Mouse (Mus musculus): Measurements from ENCODE around the gene Pglyrp1. TPM values are rescaled to one million over a fixed set of nuclear protein-coding genes. Genes with fewer than 3 reads are reported as not detected.

Pglyrp1 gene
- polyA plus RNA-seq, 1 experiment: 499 TPM

DNA sequence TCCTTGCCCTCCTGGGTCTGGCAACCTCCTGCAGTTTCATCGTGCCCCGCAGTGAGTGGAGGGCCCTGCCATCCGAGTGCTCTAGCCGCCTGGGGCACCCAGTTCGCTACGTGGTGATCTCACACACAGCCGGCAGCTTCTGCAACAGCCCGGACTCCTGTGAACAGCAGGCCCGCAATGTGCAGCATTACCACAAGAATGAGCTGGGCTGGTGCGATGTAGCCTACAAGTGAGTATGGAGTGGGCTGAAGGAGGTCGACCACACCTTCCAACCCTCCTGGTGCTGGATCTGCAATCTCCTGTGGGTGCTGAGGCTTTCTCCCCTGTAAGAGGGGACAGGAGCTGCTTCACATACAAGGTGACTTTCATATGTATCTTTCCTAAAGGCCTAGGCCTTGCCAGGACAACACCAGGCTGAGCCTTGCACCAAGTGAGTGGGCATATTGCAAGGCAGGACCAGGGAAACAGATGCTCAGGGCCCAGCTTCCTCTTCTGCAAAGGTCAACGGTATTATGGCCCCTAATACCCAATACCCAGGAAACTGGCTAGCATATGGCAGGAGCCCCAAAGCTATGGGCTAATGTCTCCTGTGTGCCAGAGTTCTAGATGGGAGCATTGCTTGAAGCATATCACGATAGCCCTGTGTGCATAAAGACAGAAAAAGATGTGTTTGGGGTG is 13.8 kb downstream of the Pglyrp1 start:
- Histone ChIP-seq H3K27me3 (ENCODE audit: control insufficient read depth, insufficient read depth, low read length) (no peaks in the 10 kb centered on the region), H3K4me3 (ENCODE audit: low read depth, low read length) (peak overlapping the region; percentile 57), H3K4me1 (ENCODE audit: control insufficient read depth, insufficient read depth, insufficient read length, low read length) (peaks cover 25% of the 10 kb centered on the region; the same call in 1 of the 2 replicates), H3K27ac (ENCODE audit: insufficient read depth, low read depth, low read length) (peak overlapping the region; percentile 81), H3K36me3 (ENCODE audit: control insufficient read depth, insufficient read depth, low read length) (peaks cover 7% of the 10 kb centered on the region; the same call in 1 of the 2 replicates)
- WGBS: 14% methylated on average over 13 of the region's 13 CpGs
- TF ChIP-seq POLR2A (IDR thresholded peaks at IDR 0.05; ENCODE audit: low read depth, low read length) (no peak; the same call in 1 of the 2 replicates), CTCF (IDR thresholded peaks at IDR 0.05; ENCODE audit: extremely low read depth, insufficient read length, insufficient replicate concordance, low read depth, low read length) (no peak)

DNA sequence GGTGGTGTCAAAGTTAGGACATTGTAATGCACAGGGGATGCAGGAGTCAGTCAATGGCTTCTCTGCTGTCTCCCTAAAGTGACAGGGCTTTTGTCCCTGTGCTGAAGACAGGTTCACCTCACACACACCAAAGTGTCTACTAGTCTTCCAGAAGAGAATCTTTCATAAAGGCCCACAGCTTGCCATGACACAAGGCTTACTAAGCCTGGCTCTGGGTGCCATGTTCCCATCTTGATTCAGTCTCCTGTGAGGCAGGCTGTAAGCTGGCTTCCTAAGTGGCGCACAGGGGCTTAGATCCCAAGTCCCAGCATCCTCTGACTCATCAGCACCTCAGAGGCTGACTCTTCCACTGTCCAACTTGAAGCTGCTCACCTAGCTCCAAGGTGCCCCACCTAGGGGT is 15.8 kb downstream of the Pglyrp1 start:
- H3K27me3 ChIP-seq (ENCODE audit: control insufficient read depth, insufficient read depth, low read length): no peaks in the 10 kb centered on the region
- peaks cover 19% of the 10 kb centered on the region for H3K36me3 ChIP-seq (ENCODE audit: control insufficient read depth, insufficient read depth, low read length)
- TF ChIP-seq POLR2A (IDR thresholded peaks at IDR 0.05; ENCODE audit: low read depth, low read length): no peak
- no peak for TF ChIP-seq CTCF (IDR thresholded peaks at IDR 0.05; ENCODE audit: extremely low read depth, insufficient read length, insufficient replicate concordance, low read depth, low read length)
- H3K4me3 ChIP-seq (ENCODE audit: low read depth, low read length): no peak overlapping the region
- H3K4me1 ChIP-seq (ENCODE audit: control insufficient read depth, insufficient read depth, insufficient read length, low read length): peaks cover 20% of the 10 kb centered on the region; the same call in 1 of the 2 replicates
- WGBS: 93% methylated on average over 1 of the region's 1 CpGs
- no peak overlapping the region for H3K27ac ChIP-seq (ENCODE audit: insufficient read depth, low read depth, low read length)

DNA sequence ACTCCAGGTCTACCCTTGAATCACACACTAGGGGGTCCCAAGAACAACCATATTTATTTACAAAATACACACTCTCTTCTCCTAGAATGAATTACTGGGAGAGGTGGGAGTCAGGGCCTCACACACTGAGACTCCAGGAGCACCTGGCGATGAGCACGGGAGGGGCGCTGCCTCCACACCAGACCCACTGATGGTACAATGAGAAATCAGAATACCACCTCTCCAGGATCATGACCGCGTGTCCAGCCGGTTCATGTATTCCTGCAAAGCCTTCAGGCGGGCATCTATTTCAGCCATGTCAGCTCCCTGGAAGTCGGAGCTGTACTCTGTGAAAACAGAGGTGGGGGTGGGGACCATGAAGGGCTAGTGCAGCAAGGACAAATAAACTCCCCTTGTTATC is 19.7 kb downstream of the Pglyrp1 start:
- Histone ChIP-seq H3K27me3 (ENCODE audit: control insufficient read depth, insufficient read depth, low read length) (no peaks in the 10 kb centered on the region), H3K4me1 (ENCODE audit: control insufficient read depth, insufficient read depth, insufficient read length, low read length) (peaks cover 9% of the 10 kb centered on the region), H3K27ac (ENCODE audit: insufficient read depth, low read depth, low read length) (no peak overlapping the region), H3K4me3 (ENCODE audit: low read depth, low read length) (no peak overlapping the region), H3K36me3 (ENCODE audit: control insufficient read depth, insufficient read depth, low read length) (peaks cover 19% of the 10 kb centered on the region)
- TF ChIP-seq CTCF (IDR thresholded peaks at IDR 0.05; ENCODE audit: extremely low read depth, insufficient read length, insufficient replicate concordance, low read depth, low read length): no peak
- no peak for TF ChIP-seq POLR2A (IDR thresholded peaks at IDR 0.05; ENCODE audit: low read depth, low read length)
- 97% methylated on average over 8 of the region's 8 CpGs for whole genome bisulfite sequencing

DNA sequence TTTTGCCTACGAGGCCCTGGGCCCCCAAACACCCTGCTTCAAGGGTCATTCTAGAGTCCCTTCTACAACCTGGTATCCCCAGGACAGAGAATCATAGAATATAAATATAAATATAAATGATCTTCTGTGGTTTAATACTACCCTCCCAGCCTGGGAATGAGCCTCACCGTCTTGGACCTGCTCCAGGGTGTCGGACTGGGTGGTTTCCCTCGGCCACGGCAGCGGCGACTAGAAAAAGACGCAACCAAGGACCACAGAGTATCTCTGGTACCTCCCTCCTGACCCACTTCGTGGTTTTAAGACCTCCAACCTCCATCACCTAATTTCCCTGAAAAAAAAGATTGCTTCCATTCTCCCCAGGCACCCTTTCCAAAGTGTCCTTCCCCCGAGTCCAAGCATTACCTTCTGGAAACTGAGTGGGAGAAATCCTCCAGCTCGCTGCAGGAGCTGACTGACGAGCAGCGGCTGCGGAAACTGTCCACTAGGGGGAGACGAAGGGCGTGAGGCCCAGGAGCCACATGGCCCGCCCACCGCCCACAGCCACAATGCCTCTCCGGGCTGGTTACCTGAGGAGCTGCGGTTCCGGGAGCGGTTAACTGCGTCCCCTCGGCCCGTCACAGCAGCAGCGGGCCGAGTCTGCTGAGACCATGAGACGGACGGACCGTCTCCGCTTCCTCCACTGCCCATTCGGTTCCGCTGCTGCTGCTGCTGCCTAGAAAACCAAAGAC is 20.9 kb downstream of the Pglyrp1 start:
- Histone ChIP-seq H3K4me1 (ENCODE audit: control insufficient read depth, insufficient read depth, insufficient read length, low read length) (peaks cover 9% of the 10 kb centered on the region), H3K36me3 (ENCODE audit: control insufficient read depth, insufficient read depth, low read length) (peaks cover 19% of the 10 kb centered on the region), H3K27ac (ENCODE audit: insufficient read depth, low read depth, low read length) (no peak overlapping the region), H3K4me3 (ENCODE audit: low read depth, low read length) (peak overlapping the region; percentile 58), H3K27me3 (ENCODE audit: control insufficient read depth, insufficient read depth, low read length) (no peaks in the 10 kb centered on the region)
- TF ChIP-seq CTCF (IDR thresholded peaks at IDR 0.05; ENCODE audit: extremely low read depth, insufficient read length, insufficient replicate concordance, low read depth, low read length) (peak; percentile 91), POLR2A (IDR thresholded peaks at IDR 0.05; ENCODE audit: low read depth, low read length) (no peak)
- 20% methylated on average over 33 of the region's 33 CpGs for WGBS

DNA sequence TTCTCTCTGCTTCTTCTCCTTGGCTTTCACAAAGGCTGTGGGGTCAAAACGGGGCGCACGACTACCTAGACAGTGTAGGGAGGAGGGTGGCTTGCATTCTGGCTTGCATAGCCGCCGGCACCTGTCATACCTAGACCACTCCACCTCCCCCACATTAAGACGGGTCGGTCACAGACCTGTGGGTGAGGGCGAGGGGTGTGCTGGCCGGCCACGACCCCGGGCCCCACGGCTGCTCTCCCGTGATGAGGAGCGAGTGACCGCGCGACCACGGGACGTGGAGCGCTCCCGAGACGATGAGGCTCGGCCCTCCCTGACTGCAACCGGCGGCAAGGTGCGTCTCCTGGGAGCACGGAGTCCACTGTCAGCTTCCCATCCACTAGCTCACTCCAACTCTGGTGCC is 21.9 kb downstream of the Pglyrp1 start:
- H3K36me3 ChIP-seq (ENCODE audit: control insufficient read depth, insufficient read depth, low read length): peaks cover 20% of the 10 kb centered on the region
- no peaks in the 10 kb centered on the region for H3K27me3 ChIP-seq (ENCODE audit: control insufficient read depth, insufficient read depth, low read length)
- no peak overlapping the region for H3K27ac ChIP-seq (ENCODE audit: insufficient read depth, low read depth, low read length)
- 64% methylated on average over 27 of the region's 27 CpGs for WGBS
- H3K4me3 ChIP-seq (ENCODE audit: low read depth, low read length): no peak overlapping the region
- H3K4me1 ChIP-seq (ENCODE audit: control insufficient read depth, insufficient read depth, insufficient read length, low read length): peaks cover 9% of the 10 kb centered on the region
- TF ChIP-seq CTCF (IDR thresholded peaks at IDR 0.05; ENCODE audit: extremely low read depth, insufficient read length, insufficient replicate concordance, low read depth, low read length) (no peak), POLR2A (IDR thresholded peaks at IDR 0.05; ENCODE audit: low read depth, low read length) (no peak)

DNA sequence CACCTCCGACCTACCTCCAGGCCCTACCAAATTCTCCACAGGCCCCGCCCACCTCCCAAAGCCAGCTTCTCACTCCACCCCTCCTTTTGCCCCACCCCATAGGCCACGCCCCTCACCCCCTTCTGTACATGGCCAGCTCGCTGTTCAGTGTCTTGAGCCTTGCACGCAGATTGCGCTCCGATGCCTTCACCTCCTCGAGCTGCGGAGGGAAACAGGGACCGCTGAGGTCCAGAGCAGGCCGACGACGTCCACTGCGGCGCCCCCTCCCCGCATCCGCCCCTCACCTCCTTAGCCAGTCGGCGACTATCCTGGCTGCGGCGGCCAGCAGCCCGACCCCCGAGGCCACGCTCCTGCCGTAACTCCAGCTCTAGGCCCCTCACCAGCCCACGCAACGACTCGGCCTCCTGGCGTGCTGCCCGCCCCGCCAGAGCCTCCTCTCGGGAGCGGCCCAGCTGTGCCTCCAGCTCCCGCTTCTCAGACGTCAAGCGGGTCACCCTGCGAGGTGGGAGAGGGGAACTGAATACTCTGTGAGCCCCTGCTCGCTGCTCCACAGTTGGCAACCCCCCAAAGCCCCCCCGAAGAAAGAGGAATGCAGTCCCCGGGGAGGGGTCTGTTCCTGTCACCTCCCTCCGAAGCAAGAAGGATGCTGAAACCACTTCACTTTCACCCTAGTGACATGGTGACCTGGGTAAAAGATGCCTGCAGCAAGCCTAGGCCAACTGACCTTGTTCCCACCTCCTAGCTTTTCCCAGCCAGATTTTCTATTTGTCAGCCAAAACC is 22.7 kb downstream of the Pglyrp1 start:
- WGBS: 22% methylated on average over 41 of the region's 41 CpGs
- Histone ChIP-seq H3K4me3 (ENCODE audit: low read depth, low read length) (peak overlapping the region; percentile 40), H3K27me3 (ENCODE audit: control insufficient read depth, insufficient read depth, low read length) (no peaks in the 10 kb centered on the region), H3K27ac (ENCODE audit: insufficient read depth, low read depth, low read length) (no peak overlapping the region), H3K36me3 (ENCODE audit: control insufficient read depth, insufficient read depth, low read length) (peaks cover 20% of the 10 kb centered on the region), H3K4me1 (ENCODE audit: control insufficient read depth, insufficient read depth, insufficient read length, low read length) (peaks cover 9% of the 10 kb centered on the region)
- TF ChIP-seq POLR2A (IDR thresholded peaks at IDR 0.05; ENCODE audit: low read depth, low read length) (no peak), CTCF (IDR thresholded peaks at IDR 0.05; ENCODE audit: extremely low read depth, insufficient read length, insufficient replicate concordance, low read depth, low read length) (no peak)

Data from small intestine, adult 2 months (tissue).